Mouse (Mus musculus) kidney, postnatal 0 days (tissue): Measurements from ENCODE around the gene Clca3a2. TPM values are rescaled to one million over a fixed set of nuclear protein-coding genes. Genes with fewer than 3 reads are reported as not detected.
"Not testable (repeated sequence)": the region's sequence is repeated elsewhere in the genome, so short reads cannot be mapped to it uniquely, and the experiment has no call there.

Experiments
- ATAC-seq: fragments of 200-750 bp; cut with Nextera tagmentation; replicated peaks from 2 replicates; pipeline ENCODE4 v1.8.0; 2017; ENCODE audit warnings: low read depth, moderate number of reproducible peaks, moderate TSS enrichment, moderate library complexity; ENCODE audit not compliant: low FRiP score
- DNase-seq: peaks from one replicate; pipeline ENCODE4 v3.0.0-alpha.2; 2016; ENCODE audit warnings: low spot score
- H3K27ac ChIP-seq: fragments of 300-500 bp; sonication (generic); 2 replicates; pipeline ENCODE4 v1.5.1; 2014; ENCODE audit warnings: mild to moderate bottlenecking
- H3K27me3 ChIP-seq: fragments of 300-500 bp; sonication (generic); 2 replicates; pipeline ENCODE4 v1.6.1; 2014; ENCODE audit warnings: low read length, mixed read lengths; ENCODE audit not compliant: insufficient read depth
- H3K36me3 ChIP-seq: fragments of 300-500 bp; sonication (generic); 2 replicates; pipeline ENCODE4 v1.6.1; 2014; ENCODE audit warnings: low read length, mixed read lengths; ENCODE audit not compliant: insufficient read depth
- H3K4me1 ChIP-seq: fragments of 300-500 bp; sonication (generic); replicated peaks from 2 replicates; pipeline ENCODE4 v1.6.1; 2014; ENCODE audit warnings: antibody characterized with exemption, low read length, mixed read lengths; ENCODE audit not compliant: insufficient read depth
- H3K4me2 ChIP-seq: fragments of 300-500 bp; sonication (generic); 2 replicates; pipeline ENCODE4 v1.6.1; 2014; ENCODE audit warnings: mild to moderate bottlenecking, low read length, moderate library complexity, mixed read lengths
- H3K4me3 ChIP-seq: fragments of 300-500 bp; sonication (generic); replicated peaks from 2 replicates; pipeline ENCODE4 v1.5.1; 2014; ENCODE audit warnings: low read depth, low read length
- H3K9ac ChIP-seq: fragments of 300-500 bp; sonication (generic); 2 replicates; pipeline ENCODE4 v1.6.1; 2014; ENCODE audit warnings: low read depth, low read length
- H3K9me3 ChIP-seq: fragments of 300-500 bp; sonication (generic); replicated peaks from 2 replicates; pipeline ENCODE4 v1.6.1; 2016; ENCODE audit warnings: low read length, inconsistent platforms, mixed read lengths
- CTCF ChIP-seq: IDR thresholded peaks from 2 replicates; pipeline ENCODE4 v1.5.1; 2016; ENCODE audit warnings: antibody characterized with exemption, low read depth, mild to moderate bottlenecking, moderate library complexity
- WGBS: fragments of 180-500 bp; shearing (Covaris S2); extraction: QIAGEN DNeasy Blood & Tissue Kit; methylation state at CpG from one replicate; pipeline ENCODE4 v1.1.7; 2014; 5-methylcytosine and 5-hydroxymethylcytosine counted together
- polyA plus RNA-seq: library from polyadenylated mRNA; unstranded; fragments of >200 nt; fragmentation: Nextera tagmentation; extraction: Ambion mirVana; gene quantifications from 2 replicates; pipeline ENCODE4 v1.2.1, GENCODE M21; 2015

Clca3a2 gene
- polyA plus RNA-seq, 1 experiment from 2014 or later: 0.32 TPM

DNA sequence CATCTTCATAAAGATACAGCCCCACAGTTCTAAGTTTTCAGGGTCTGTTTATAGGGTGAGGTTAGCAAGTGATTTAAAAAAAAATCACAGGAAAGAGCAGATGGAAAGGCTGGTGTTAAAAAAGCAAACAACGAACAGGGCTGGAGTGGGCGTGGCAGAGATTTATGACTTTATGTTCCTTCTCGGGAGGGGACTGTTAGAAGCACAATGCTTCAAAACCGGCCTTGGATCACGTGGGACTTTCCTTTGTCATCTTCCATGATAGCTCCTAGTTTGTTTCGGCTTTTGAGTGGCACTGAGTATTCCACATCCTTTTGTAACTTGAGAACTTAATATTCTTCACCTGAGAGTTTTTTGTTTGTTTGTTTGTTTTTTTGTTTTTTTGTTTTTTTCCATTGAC is 57.8 kb downstream of the Clca3a2 start:
- peak; percentile 72 for DNase-seq
- Histone ChIP-seq H3K36me3 (no peaks in the 10 kb centered on the region), H3K4me1 (no peaks in the 10 kb centered on the region; the same call in 1 of the 2 replicates), H3K4me2 (peak overlapping the region; percentile 37), H3K27ac (peak overlapping the region; percentile 71), H3K27me3 (no peaks in the 10 kb centered on the region), H3K9ac (no peak overlapping the region), H3K9me3 (no peaks in the 10 kb centered on the region), H3K4me3 (no peak overlapping the region)
- TF ChIP-seq CTCF: no peak
- WGBS: 17% methylated on average over 6 of the region's 6 CpGs
- no peak for ATAC-seq

DNA sequence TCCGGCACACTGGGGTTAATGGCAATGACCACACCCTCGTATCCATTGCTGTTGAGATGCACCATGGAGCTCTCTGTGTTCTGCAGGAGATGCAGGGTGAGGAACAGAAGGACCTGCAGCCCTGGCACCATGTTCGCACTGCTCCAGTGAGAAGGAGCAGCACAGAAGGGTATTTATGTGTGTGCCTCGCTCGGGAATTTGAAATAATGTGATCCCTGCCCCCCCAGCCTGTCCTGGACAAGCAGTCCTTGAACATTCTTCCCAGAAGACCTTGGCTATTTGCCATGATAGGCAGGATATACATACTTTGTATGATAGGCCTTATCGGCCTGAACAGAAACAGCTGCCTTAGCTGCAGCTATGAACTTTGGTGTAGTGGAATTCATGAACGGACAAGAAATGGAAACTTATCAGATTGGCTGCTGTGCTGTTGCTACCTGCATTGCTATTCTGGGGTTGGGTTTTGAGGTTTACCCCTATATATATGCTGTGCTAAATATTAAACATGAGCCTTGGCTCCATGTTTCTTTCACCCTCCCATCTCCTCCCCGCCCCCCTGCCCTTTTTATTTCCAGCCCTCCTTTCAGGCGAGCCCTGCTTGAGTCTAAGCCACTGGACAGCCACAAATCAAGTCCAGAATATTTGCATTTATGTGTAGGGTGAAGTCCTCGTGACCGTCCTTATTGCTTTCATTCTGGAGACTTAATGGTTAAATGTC is 58.5 kb downstream of the Clca3a2 start, which contains the start of gene Clca3a1:
TSS of gene Clca3a1 (minus strand) at position 386 of the 718 bp plus-strand sequence.
- DNase-seq: peak; percentile 84
- Histone ChIP-seq H3K27ac (peak within 1 kb of the TSS; percentile 71), H3K4me1 (no peaks in the 10 kb centered on the region; the same call in 1 of the 2 replicates), H3K36me3 (no peaks in the 10 kb centered on the region), H3K9me3 (no peaks in the 10 kb centered on the region), H3K27me3 (no peaks in the 10 kb centered on the region), H3K9ac (no peak within 1 kb of the TSS), H3K4me3 (0 out of 2 replicates have a peak within 1 kb of the TSS, but pooled peaks have one; percentile 7), H3K4me2 (peak within 1 kb of the TSS; percentile 37)
- WGBS: 35% methylated on average over 10 of the region's 11 CpGs
- no peak for TF ChIP-seq CTCF
- ATAC-seq: peak; percentile 59; the same call in 1 of the 2 replicates

GRCm38 (mm10) chr3:144759719-144760118 is 59.6 kb downstream of the Clca3a2 start:
- Histone ChIP-seq H3K9ac (no peak overlapping the region), H3K4me3 (0 out of 2 replicates have a peak overlapping the region, but pooled peaks have one; percentile 7), H3K27me3 (no peaks in the 10 kb centered on the region), H3K4me2 (peak overlapping the region; percentile 35; the same call in 1 of the 2 replicates), H3K36me3 (no peaks in the 10 kb centered on the region), H3K27ac (no peak overlapping the region), H3K9me3 (no peaks in the 10 kb centered on the region), H3K4me1 (no peaks in the 10 kb centered on the region; the same call in 1 of the 2 replicates)
- ATAC-seq: no peak
- 71% methylated on average over 3 of the region's 3 CpGs for WGBS
- no peak for TF ChIP-seq CTCF
- DNase-seq: no peak

DNA sequence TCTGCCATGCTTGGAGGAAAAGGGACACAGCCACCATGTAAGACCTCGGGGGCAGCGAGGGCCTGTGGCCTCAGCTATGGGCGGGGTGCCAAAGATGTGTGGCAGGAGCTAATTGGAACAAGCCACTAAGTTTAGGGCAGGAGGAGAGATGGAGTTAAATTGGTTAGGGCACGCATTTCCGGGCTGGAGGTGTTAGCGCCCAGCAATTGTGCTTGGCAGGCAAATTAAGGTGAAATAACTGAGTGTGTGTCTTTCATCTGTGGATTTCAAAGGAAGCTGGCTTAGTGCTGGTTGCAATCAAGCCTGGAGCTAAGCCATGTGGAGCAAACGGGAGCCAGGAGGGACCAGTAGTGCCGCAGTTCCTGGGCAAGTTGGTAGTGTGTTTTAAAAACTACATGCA is 63.2 kb downstream of the Clca3a2 start:
- not testable (repeated sequence) for H3K27me3 ChIP-seq, H3K9ac ChIP-seq, ATAC-seq, H3K27ac ChIP-seq, H3K4me1 ChIP-seq, H3K4me3 ChIP-seq, H3K9me3 ChIP-seq, H3K4me2 ChIP-seq, DNase-seq, H3K36me3 ChIP-seq
- WGBS: 68% methylated on average over 8 of the region's 8 CpGs

- Histone ChIP-seq H3K36me3 (no peaks in the 10 kb centered on the region), H3K27me3 (no peaks in the 10 kb centered on the region), H3K4me3 (no peak overlapping the region), H3K9me3 (no peaks in the 10 kb centered on the region), H3K9ac (no peak overlapping the region), H3K4me1 (no peaks in the 10 kb centered on the region), H3K4me2 (no peak overlapping the region), H3K27ac (no peak overlapping the region)
- no peak for ATAC-seq
- DNase-seq: no peak
- peak; percentile 65 for TF ChIP-seq CTCF
- WGBS: 13% methylated on average over 2 of the region's 2 CpGs
Observed at GRCm38 (mm10) chr3:144753120-144753519, 66.2 kb downstream of the Clca3a2 start.

- H3K27ac ChIP-seq, H3K4me3 ChIP-seq, H3K9me3 ChIP-seq, DNase-seq, H3K9ac ChIP-seq, H3K27me3 ChIP-seq, H3K36me3 ChIP-seq, H3K4me1 ChIP-seq, H3K4me2 ChIP-seq, ATAC-seq: not testable (repeated sequence)
- WGBS: 52% methylated on average over 18 of the region's 21 CpGs
Observed at GRCm38 (mm10) chr3:144749062-144749963, 70.0 kb downstream of the Clca3a2 start.

DNA sequence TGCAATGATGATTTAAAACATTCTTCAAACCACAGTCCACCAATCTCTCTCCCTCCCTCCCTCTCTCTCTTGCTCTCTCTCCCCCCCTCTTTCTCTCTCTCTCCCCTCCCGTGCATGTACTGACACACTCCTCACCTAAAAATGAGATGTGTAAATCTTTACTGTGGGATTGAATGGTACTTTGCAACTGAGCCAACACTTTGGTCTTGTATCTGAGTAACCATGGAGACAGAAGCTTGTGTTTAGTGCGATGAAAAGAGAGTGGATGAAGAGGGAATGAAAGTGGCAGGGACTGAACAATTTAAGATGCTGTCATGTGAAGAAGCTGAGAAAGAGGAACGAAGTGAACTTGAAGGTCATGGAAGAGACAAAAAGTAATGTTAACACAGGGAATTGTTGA is 71.6 kb downstream of the Clca3a2 start:
- H3K4me1 ChIP-seq, H3K36me3 ChIP-seq, H3K27me3 ChIP-seq, H3K9ac ChIP-seq, H3K4me2 ChIP-seq, DNase-seq, H3K9me3 ChIP-seq, H3K4me3 ChIP-seq, H3K27ac ChIP-seq, ATAC-seq: not testable (repeated sequence)
- 46% methylated on average over 3 of the region's 3 CpGs for WGBS
